Mouse (Mus musculus) embryonic facial prominence, embryonic 12.5 days (tissue): Measurements from ENCODE around the gene AL731706.2. TPM values are rescaled to one million over a fixed set of nuclear protein-coding genes. Genes with fewer than 3 reads are reported as not detected.
A peak's percentile ranks its signal among the peaks of the same experiment; 100 is the strongest.

Source experiments
- ATAC-seq: fragments of 200-750 bp; cut with Nextera tagmentation; 2 replicates; pipeline ENCODE4 v1.8.0; 2017; ENCODE audit not compliant: insufficient number of reproducible peaks, insufficient read depth, low FRiP score, low TSS enrichment
- H3K27ac ChIP-seq: fragments of 300-500 bp; sonication (generic); 2 replicates; pipeline ENCODE4 v1.5.1; 2016; ENCODE audit warnings: mild to moderate bottlenecking
- H3K27me3 ChIP-seq: fragments of 300-500 bp; sonication (generic); 2 replicates; pipeline ENCODE4 v1.6.1; 2016; ENCODE audit warnings: mild to moderate bottlenecking, moderate library complexity
- H3K36me3 ChIP-seq: fragments of 300-500 bp; sonication (generic); 2 replicates; pipeline ENCODE4 v1.6.1; 2016; ENCODE audit warnings: mild to moderate bottlenecking
- H3K4me1 ChIP-seq: fragments of 300-500 bp; sonication (generic); 2 replicates; pipeline ENCODE4 v1.6.1; 2016
- H3K4me2 ChIP-seq: fragments of 300-500 bp; sonication (generic); replicated peaks from 2 replicates; pipeline ENCODE4 v1.6.1; 2016; ENCODE audit warnings: mild to moderate bottlenecking, moderate library complexity
- H3K4me3 ChIP-seq: fragments of 300-500 bp; sonication (generic); 2 replicates; pipeline ENCODE4 v1.5.1; 2016; ENCODE audit warnings: mild to moderate bottlenecking
- H3K9ac ChIP-seq: fragments of 300-500 bp; sonication (generic); 2 replicates; pipeline ENCODE4 v1.6.1; 2016; ENCODE audit warnings: mild to moderate bottlenecking, moderate library complexity
- H3K9me3 ChIP-seq: fragments of 300-500 bp; sonication (generic); 2 replicates; pipeline ENCODE4 v1.6.1; 2016; ENCODE audit warnings: mild to moderate bottlenecking, moderate library complexity
- WGBS: fragments of 180-500 bp; shearing (Covaris S2); methylation state at CpG from one replicate; pipeline ENCODE4 v1.1.7; 2016; 5-methylcytosine and 5-hydroxymethylcytosine counted together
- polyA plus RNA-seq: library from polyadenylated mRNA; unstranded; fragments of >200 nt; fragmentation: Nextera tagmentation; extraction: Ambion mirVana; gene quantifications from 2 replicates; pipeline ENCODE4 v1.2.1, GENCODE M21; 2016

AL731706.2 gene
- 18.4 and 33.5 TPM in 2 replicates for polyA plus RNA-seq

GRCm38 (mm10) chr2:136885579-136885978 lies at the start of gene AL731706.2:
Gene AL731706.2, minus strand, starts transcription at chr2:136885679.
- H3K4me3 ChIP-seq, result no peak within 1 kb of the TSS
- no peaks in the 10 kb centered on the region for H3K9me3 ChIP-seq
- H3K9ac ChIP-seq, result no peak within 1 kb of the TSS
- peaks cover 16% of the 10 kb centered on the region for H3K36me3 ChIP-seq
- WGBS, result 87% methylated on average over 2 of the region's 2 CpGs
- no peaks in the 10 kb centered on the region for H3K27me3 ChIP-seq
- no peak within 1 kb of the TSS for H3K4me2 ChIP-seq
- H3K4me1 ChIP-seq, result peaks cover 3% of the 10 kb centered on the region; the same call in 1 of the 2 replicates
- no peak for ATAC-seq
- no peak within 1 kb of the TSS for H3K27ac ChIP-seq

GRCm38 (mm10) chr2:136921003-136921408 lies 35.5 kb upstream of the AL731706.2 start:
- 65% methylated on average over 4 of the region's 4 CpGs for whole genome bisulfite sequencing
- no peaks in the 10 kb centered on the region for H3K9me3 ChIP-seq
- ATAC-seq, result no peak
- H3K4me2 ChIP-seq, result no peak overlapping the region
- no peaks in the 10 kb centered on the region for H3K27me3 ChIP-seq
- H3K4me1 ChIP-seq, result peaks cover 11% of the 10 kb centered on the region
- H3K9ac ChIP-seq, result no peak overlapping the region
- H3K4me3 ChIP-seq, result no peak overlapping the region
- H3K36me3 ChIP-seq, result no peaks in the 10 kb centered on the region
- no peak overlapping the region for H3K27ac ChIP-seq

GRCm38 (mm10) chr2:136920257-136920993 lies 34.9 kb upstream of the AL731706.2 start:
- no peak for ATAC-seq
- no peak overlapping the region for H3K27ac ChIP-seq
- 83% methylated on average over 3 of the region's 3 CpGs for WGBS

GRCm38 (mm10) chr2:136919433-136919832 lies 34.0 kb upstream of the AL731706.2 start:
- Histone ChIP-seq H3K36me3 (no peaks in the 10 kb centered on the region), H3K9ac (no peak overlapping the region), H3K27me3 (no peaks in the 10 kb centered on the region), H3K4me2 (no peak overlapping the region), H3K4me1 (peaks cover 15% of the 10 kb centered on the region), H3K9me3 (no peaks in the 10 kb centered on the region), H3K27ac (no peak overlapping the region), H3K4me3 (no peak overlapping the region)
- 90% methylated on average over 1 of the region's 1 CpGs for WGBS
- no peak for ATAC-seq

More at GRCm38 (mm10) chr2:136920257-136920993, 34.9 kb upstream of the AL731706.2 start:
- H3K4me1 ChIP-seq, result peaks cover 11% of the 10 kb centered on the region
- H3K27me3 ChIP-seq, result no peaks in the 10 kb centered on the region
- no peak overlapping the region for H3K4me2 ChIP-seq
- H3K4me3 ChIP-seq, result no peak overlapping the region
- no peak overlapping the region for H3K9ac ChIP-seq
- H3K36me3 ChIP-seq, result no peaks in the 10 kb centered on the region
- H3K9me3 ChIP-seq, result no peaks in the 10 kb centered on the region

GRCm38 (mm10) chr2:136914334-136914902 lies 28.9 kb upstream of the AL731706.2 start:
- Histone ChIP-seq H3K27ac (no peak overlapping the region), H3K36me3 (no peaks in the 10 kb centered on the region), H3K4me1 (peaks cover 18% of the 10 kb centered on the region), H3K27me3 (no peaks in the 10 kb centered on the region), H3K4me2 (no peak overlapping the region), H3K4me3 (no peak overlapping the region), H3K9me3 (no peaks in the 10 kb centered on the region), H3K9ac (no peak overlapping the region)
- WGBS, result 53% methylated on average over 3 of the region's 3 CpGs
- no peak for ATAC-seq

GRCm38 (mm10) chr2:136913021-136913420 lies 27.5 kb upstream of the AL731706.2 start:
- Histone ChIP-seq H3K27ac (no peak overlapping the region), H3K4me1 (peaks cover 18% of the 10 kb centered on the region), H3K36me3 (no peaks in the 10 kb centered on the region), H3K4me3 (no peak overlapping the region), H3K9me3 (no peaks in the 10 kb centered on the region), H3K4me2 (no peak overlapping the region), H3K27me3 (no peaks in the 10 kb centered on the region), H3K9ac (no peak overlapping the region)
- ATAC-seq, result no peak
- 75% methylated on average over 3 of the region's 3 CpGs for WGBS

- Histone ChIP-seq H3K9ac (no peak overlapping the region), H3K27ac (no peak overlapping the region), H3K9me3 (no peaks in the 10 kb centered on the region), H3K4me3 (no peak overlapping the region), H3K4me2 (no peak overlapping the region), H3K4me1 (peaks cover 16% of the 10 kb centered on the region), H3K27me3 (no peaks in the 10 kb centered on the region), H3K36me3 (no peaks in the 10 kb centered on the region)
- no peak for ATAC-seq
- 27% methylated on average over 4 of the region's 4 CpGs for WGBS
Observed at GRCm38 (mm10) chr2:136911958-136912411, 26.5 kb upstream of the AL731706.2 start.

- H3K9ac ChIP-seq, result no peak overlapping the region
- peaks cover 5% of the 10 kb centered on the region; the same call in 1 of the 2 replicates for H3K36me3 ChIP-seq
- H3K4me2 ChIP-seq, result no peak overlapping the region
- 72% methylated on average over 2 of the region's 2 CpGs for WGBS
- no peak for ATAC-seq
- no peak overlapping the region for H3K27ac ChIP-seq
- H3K27me3 ChIP-seq, result no peaks in the 10 kb centered on the region
- peaks cover 6% of the 10 kb centered on the region; the same call in 1 of the 2 replicates for H3K4me1 ChIP-seq
- no peaks in the 10 kb centered on the region for H3K9me3 ChIP-seq
- no peak overlapping the region for H3K4me3 ChIP-seq
Observed at GRCm38 (mm10) chr2:136909298-136909697, 23.8 kb upstream of the AL731706.2 start.

GRCm38 (mm10) chr2:136908596-136908995 lies 23.1 kb upstream of the AL731706.2 start:
- H3K9ac ChIP-seq, result no peak overlapping the region
- H3K4me2 ChIP-seq, result no peak overlapping the region
- H3K36me3 ChIP-seq, result peaks cover 5% of the 10 kb centered on the region; the same call in 1 of the 2 replicates
- H3K27ac ChIP-seq, result no peak overlapping the region
- peaks cover 6% of the 10 kb centered on the region; the same call in 1 of the 2 replicates for H3K4me1 ChIP-seq
- H3K9me3 ChIP-seq, result no peaks in the 10 kb centered on the region
- H3K27me3 ChIP-seq, result no peaks in the 10 kb centered on the region
- no peak for ATAC-seq
- WGBS, result 64% methylated on average over 3 of the region's 3 CpGs
- H3K4me3 ChIP-seq, result no peak overlapping the region

GRCm38 (mm10) chr2:136896131-136896530 lies 10.7 kb upstream of the AL731706.2 start:
- 78% methylated on average over 2 of the region's 2 CpGs for WGBS
- no peaks in the 10 kb centered on the region for H3K9me3 ChIP-seq
- no peaks in the 10 kb centered on the region for H3K4me1 ChIP-seq
- H3K9ac ChIP-seq, result no peak overlapping the region
- H3K4me3 ChIP-seq, result no peak overlapping the region
- no peaks in the 10 kb centered on the region for H3K36me3 ChIP-seq
- no peaks in the 10 kb centered on the region for H3K27me3 ChIP-seq
- H3K4me2 ChIP-seq, result no peak overlapping the region
- no peak for ATAC-seq
- H3K27ac ChIP-seq, result no peak overlapping the region

- H3K36me3 ChIP-seq, result no peaks in the 10 kb centered on the region
- H3K9me3 ChIP-seq, result no peaks in the 10 kb centered on the region
- peaks cover 3% of the 10 kb centered on the region; the same call in 1 of the 2 replicates for H3K4me1 ChIP-seq
- no peak for ATAC-seq
- H3K27ac ChIP-seq, result no peak overlapping the region
- 83% methylated on average over 2 of the region's 2 CpGs for WGBS
- H3K4me2 ChIP-seq, result no peak overlapping the region
- H3K9ac ChIP-seq, result no peak overlapping the region
- H3K27me3 ChIP-seq, result no peaks in the 10 kb centered on the region
- H3K4me3 ChIP-seq, result no peak overlapping the region
Observed at GRCm38 (mm10) chr2:136894494-136894893, 9.0 kb upstream of the AL731706.2 start.

- Histone ChIP-seq H3K36me3 (no peaks in the 10 kb centered on the region), H3K4me2 (peak overlapping the region; percentile 52), H3K9ac (peak overlapping the region; percentile 39), H3K9me3 (no peaks in the 10 kb centered on the region), H3K4me1 (peaks cover 3% of the 10 kb centered on the region; the same call in 1 of the 2 replicates), H3K27me3 (no peaks in the 10 kb centered on the region), H3K27ac (0 out of 2 replicates have a peak overlapping the region, but pooled peaks have one; percentile 84), H3K4me3 (peak overlapping the region; percentile 87)
- under 1% methylated on average over 23 of the region's 23 CpGs for WGBS
- peak; percentile 66 for ATAC-seq
Observed at GRCm38 (mm10) chr2:136891951-136892371, 6.5 kb upstream of the AL731706.2 start.
